Mouse (Mus musculus): ENCODE data around the gene Rnf215.

Rnf215 gene

DNA sequence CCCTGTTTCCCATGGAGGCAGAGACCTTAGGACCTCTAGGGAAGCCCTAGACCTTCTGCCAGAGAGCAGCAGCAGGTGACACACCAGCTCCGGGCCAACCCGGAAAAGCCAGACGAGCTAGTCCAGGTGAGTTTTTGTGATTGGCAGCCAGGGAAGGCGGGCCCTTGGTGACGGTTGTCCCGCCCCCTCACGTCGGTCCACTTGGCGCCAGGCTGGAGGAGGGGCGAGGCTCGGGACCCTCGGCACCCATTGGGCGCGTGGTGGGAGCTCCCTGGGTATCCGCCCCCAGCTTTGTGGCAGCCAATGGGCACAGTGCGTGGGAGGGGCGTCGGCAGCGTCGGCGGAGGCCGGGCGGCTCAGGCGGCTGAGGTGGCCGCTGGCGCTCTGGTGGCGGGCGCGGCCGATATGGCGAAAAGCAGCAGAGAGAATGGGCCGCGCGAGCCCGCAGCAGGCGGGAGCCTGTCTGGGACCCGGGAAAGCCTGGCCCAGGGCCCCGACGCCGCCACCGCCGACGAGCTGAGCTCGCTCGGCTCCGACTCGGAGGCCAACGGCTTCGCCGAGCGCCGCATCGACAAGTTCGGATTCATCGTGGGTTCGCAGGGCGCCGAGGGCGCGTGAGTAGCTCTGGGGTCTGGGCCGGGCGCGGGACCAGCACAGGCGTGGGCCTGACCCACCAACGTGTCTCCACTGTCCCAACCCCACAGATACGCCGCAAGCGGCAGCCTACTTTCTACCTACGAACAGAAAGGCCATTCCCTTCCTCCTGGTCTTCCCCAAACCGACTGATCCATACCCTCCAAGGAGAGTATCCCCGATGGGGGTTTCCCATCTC, 51.7 kb downstream of the Rnf215 start, which contains the start of gene Tbc1d10a:
Gene Tbc1d10a (plus strand): TSS at position 304 of the 832 bp plus-strand sequence.
- in situ Hi-C loops (cut with MboI; ENCODE audit: unreplicated experiment in 2 of 2), result no loop called here

DNA sequence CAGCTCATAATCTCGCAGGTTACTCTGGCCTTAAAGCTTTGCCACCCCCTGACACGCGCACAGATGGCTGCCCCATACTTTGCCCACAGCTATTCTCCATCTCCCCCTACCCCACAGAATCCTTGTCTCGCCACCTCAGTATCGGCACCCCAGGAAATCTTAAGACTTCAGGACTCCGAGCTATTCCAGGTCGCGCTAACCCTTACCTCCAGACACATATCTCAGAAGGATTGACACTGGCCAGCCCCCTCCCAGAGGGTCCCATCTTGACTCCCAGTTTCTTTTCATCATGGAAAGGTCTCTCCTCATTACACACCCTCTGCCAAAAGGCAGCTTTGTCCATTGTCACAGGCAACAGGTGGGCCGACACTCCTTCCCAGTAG, 52.3 kb downstream of the Rnf215 start:
- in situ Hi-C loops (cut with MboI; ENCODE audit: unreplicated experiment in 2 of 2), result no loop called here

- in situ Hi-C loops (cut with MboI; ENCODE audit: unreplicated experiment in 2 of 2), result no loop called here
These were observed 54.2 kb downstream of the Rnf215 start for GRCm38 (mm10) chr11:4189182-4189581.

DNA sequence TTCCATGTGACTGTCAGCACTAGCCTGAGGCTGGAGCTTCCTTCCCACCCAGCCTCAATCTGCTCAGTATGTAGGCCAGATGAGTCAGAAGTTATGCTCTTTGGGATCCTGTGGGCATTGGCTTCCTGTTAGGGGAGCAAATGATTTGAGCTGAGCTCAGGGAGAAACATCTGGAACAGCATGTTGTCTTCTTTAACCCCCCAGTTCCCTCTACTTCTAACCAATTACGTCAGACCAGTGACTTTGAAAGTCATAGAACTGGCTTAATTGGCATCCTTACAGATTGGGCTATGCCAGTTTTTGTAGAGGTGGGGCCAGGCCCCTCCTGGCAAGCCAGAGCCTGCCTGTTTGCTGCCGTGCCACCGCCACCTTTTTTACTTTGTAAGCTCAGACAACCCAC, 55.7 kb downstream of the Rnf215 start:
- in situ Hi-C loops (cut with MboI; ENCODE audit: unreplicated experiment in 2 of 2), result no loop called here
